Mouse (Mus musculus) forebrain, postnatal 0 days (tissue): ENCODE results near the gene Dlg1. TPM values are rescaled to one million over a fixed set of nuclear protein-coding genes. Genes with fewer than 3 reads are reported as not detected.

ENCODE experiments used
- ATAC-seq: fragments of 200-750 bp; cut with Nextera tagmentation; 2 replicates; pipeline ENCODE4 v1.8.0; 2017; ENCODE audit warnings: mild to moderate bottlenecking, moderate library complexity
- DNase-seq: peaks from one replicate; pipeline ENCODE4 v3.0.0-alpha.2; 2015
- H3K27ac ChIP-seq: fragments of 300-500 bp; sonication (generic); 2 replicates; pipeline ENCODE4 v1.5.1; 2014; ENCODE audit warnings: low read depth, mild to moderate bottlenecking, antibody characterized with exemption, low read length, moderate library complexity, mixed read lengths
- H3K27me3 ChIP-seq: fragments of 300-500 bp; sonication (generic); 2 replicates; pipeline ENCODE4 v1.6.1; 2014; ENCODE audit warnings: mild to moderate bottlenecking, low read length, mixed read lengths; ENCODE audit not compliant: insufficient read depth
- H3K36me3 ChIP-seq: fragments of 300-500 bp; sonication (generic); 2 replicates; pipeline ENCODE4 v1.6.1; 2014; ENCODE audit warnings: mild to moderate bottlenecking, moderate library complexity; ENCODE audit not compliant: insufficient read depth
- H3K4me1 ChIP-seq: fragments of 300-500 bp; sonication (generic); 2 replicates; pipeline ENCODE4 v1.6.1; 2014; ENCODE audit warnings: antibody characterized with exemption; ENCODE audit not compliant: insufficient read depth
- H3K4me2 ChIP-seq: fragments of 300-500 bp; sonication (generic); 2 replicates; pipeline ENCODE4 v1.6.1; 2014; ENCODE audit warnings: low read depth, mild to moderate bottlenecking, moderate library complexity
- H3K4me3 ChIP-seq: fragments of 300-500 bp; sonication (generic); 2 replicates; pipeline ENCODE4 v1.5.1; 2014; ENCODE audit warnings: low read depth, low read length, mixed read lengths
- H3K9ac ChIP-seq: fragments of 300-500 bp; sonication (generic); 2 replicates; pipeline ENCODE4 v1.6.1; 2014; ENCODE audit warnings: mild to moderate bottlenecking
- H3K9me3 ChIP-seq: fragments of 300-500 bp; sonication (generic); 2 replicates; pipeline ENCODE4 v1.6.1; 2016; ENCODE audit warnings: low read length
- CTCF ChIP-seq: sonication (generic); IDR thresholded peaks from 2 replicates; pipeline ENCODE4 v1.5.1; 2016; ENCODE audit warnings: antibody characterized with exemption, control low read depth, low read depth
- WGBS: fragments of 180-500 bp; shearing (Covaris S2); extraction: QIAGEN DNeasy Blood & Tissue Kit; methylation state at CpG from one replicate; pipeline ENCODE4 v1.1.7; 2014; 5-methylcytosine and 5-hydroxymethylcytosine counted together
- polyA plus RNA-seq: library from polyadenylated mRNA; unstranded; fragments of >200 nt; fragmentation: Nextera tagmentation; extraction: Ambion mirVana; gene quantifications from 2 replicates; pipeline ENCODE4 v1.2.1, GENCODE M21; 2015
- total RNA-seq: library from RNA; depleted of rRNA; stranded (reverse); fragments of >200 nt; gene quantifications from 2 replicates; pipeline ENCODE4 v1.2.3, GENCODE M21; 2014

Dlg1 gene
- total and polyA plus RNA-seq, 2 experiments from 2014 or later = 11.3 to 37.7 TPM

DNA sequence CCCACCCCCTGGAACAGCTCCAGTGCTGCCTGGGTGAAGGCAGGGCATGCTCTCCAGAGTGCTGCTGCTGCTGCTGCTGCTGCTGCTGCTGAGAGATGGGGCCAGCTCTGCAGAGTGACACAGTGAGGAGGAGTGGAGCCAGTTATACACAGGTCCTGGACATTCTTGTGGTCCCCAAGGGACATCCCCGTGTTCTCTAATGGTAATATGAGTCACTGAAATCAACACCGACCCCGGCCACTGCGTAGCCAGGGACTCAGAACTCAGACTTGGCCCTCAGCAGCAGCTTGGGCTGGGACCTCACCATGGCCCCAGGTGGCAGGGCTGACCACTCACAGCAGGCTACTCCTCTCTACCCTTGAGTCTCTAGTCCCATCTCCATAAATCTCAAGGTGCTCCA is 21.5 kb upstream of the Dlg1 start:
- H3K4me3 ChIP-seq = no peak overlapping the region
- no peaks in the 10 kb centered on the region for H3K36me3 ChIP-seq
- H3K27me3 ChIP-seq = no peaks in the 10 kb centered on the region
- ATAC-seq (no peak), DNase-seq (no peak)
- TF ChIP-seq CTCF = no peak
- 77% methylated on average over 4 of the region's 4 CpGs for WGBS
- no peaks in the 10 kb centered on the region for H3K4me1 ChIP-seq
- no peak overlapping the region for H3K4me2 ChIP-seq
- H3K9ac ChIP-seq = no peak overlapping the region
- H3K27ac ChIP-seq = no peak overlapping the region
- H3K9me3 ChIP-seq = no peaks in the 10 kb centered on the region

DNA sequence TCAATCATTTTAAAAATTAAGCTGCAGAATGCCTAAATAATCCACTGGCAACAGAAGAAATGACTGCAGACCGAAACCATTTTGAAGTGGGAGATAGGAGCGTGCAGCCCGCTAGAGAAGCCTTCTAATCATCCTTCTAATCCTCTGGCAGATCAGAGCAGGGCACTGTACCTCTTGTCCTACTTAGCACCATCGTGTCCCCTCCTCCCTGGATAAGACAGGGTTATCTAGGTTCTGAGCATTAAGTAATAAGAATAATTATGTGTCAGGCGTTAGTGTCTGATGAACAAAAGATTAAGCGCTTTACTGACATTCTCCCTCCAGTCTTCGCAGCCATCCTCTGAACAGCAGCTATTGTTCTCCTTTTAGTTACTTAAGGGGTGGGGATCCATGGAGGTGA is 16.0 kb upstream of the Dlg1 start:
- ATAC-seq (no peak), DNase-seq (no peak)
- no peaks in the 10 kb centered on the region for H3K4me1 ChIP-seq
- TF ChIP-seq CTCF = no peak
- no peak overlapping the region for H3K4me3 ChIP-seq
- no peaks in the 10 kb centered on the region for H3K27me3 ChIP-seq
- H3K27ac ChIP-seq = no peak overlapping the region; the same call in 1 of the 2 replicates
- H3K36me3 ChIP-seq = no peaks in the 10 kb centered on the region
- WGBS = 55% methylated on average over 7 of the region's 7 CpGs
- H3K4me2 ChIP-seq = no peak overlapping the region
- no peak overlapping the region for H3K9ac ChIP-seq
- H3K9me3 ChIP-seq = no peaks in the 10 kb centered on the region

DNA sequence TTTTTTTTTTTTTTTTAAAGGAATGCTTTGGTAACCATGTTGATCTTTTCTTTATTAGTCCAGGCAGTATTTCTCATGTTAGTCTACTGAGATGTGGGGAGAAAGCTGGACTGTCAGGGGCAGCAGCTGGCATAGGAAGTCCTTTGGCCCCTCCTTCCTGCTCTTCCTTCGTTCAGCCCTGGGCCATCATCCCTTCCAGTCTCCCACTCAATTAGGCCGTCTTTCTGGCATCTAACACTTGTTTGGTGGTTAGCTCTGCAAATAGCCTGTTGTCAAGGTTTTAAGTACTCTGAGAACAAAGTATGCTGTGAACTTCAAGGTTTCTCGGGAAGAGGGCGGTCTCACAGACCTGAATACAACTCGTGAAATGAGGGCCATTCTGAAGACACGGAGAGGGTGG is 12.5 kb upstream of the Dlg1 start:
- H3K4me1 ChIP-seq = no peaks in the 10 kb centered on the region
- no peaks in the 10 kb centered on the region for H3K9me3 ChIP-seq
- ATAC-seq (0 out of 2 replicates have a peak, but pooled peaks have one; percentile 32), DNase-seq (no peak)
- H3K4me3 ChIP-seq = no peak overlapping the region
- no peak overlapping the region for H3K4me2 ChIP-seq
- 17% methylated on average over 6 of the region's 6 CpGs for WGBS
- H3K36me3 ChIP-seq = no peaks in the 10 kb centered on the region
- no peak overlapping the region for H3K27ac ChIP-seq
- no peak overlapping the region for H3K9ac ChIP-seq
- no peaks in the 10 kb centered on the region for H3K27me3 ChIP-seq
- TF ChIP-seq CTCF = no peak

DNA sequence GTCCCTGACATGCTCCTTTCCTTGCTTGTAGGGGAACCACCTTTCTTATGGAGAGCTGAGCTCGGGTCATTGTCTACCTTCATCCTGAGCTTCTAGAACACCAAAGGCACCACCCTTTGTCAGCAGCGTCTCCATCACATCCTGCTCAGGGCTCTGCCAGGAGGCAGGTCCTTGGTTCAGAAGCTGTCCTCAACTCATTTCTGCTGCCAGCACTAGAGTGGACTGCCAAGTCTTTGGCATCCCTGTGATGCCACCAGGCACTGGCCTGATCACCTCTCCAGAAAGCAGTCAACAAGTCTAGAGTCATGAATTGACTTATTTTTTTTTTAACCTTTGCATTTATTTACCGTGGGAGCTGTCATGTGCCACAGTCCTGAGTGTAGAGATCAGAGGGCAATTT is 11.7 kb upstream of the Dlg1 start:
- DNase-seq (no peak), ATAC-seq (no peak)
- H3K4me3 ChIP-seq = no peak overlapping the region
- H3K4me2 ChIP-seq = no peak overlapping the region
- 74% methylated on average over 3 of the region's 3 CpGs for WGBS
- H3K36me3 ChIP-seq = no peaks in the 10 kb centered on the region
- H3K27ac ChIP-seq = no peak overlapping the region
- no peak for TF ChIP-seq CTCF
- H3K27me3 ChIP-seq = no peaks in the 10 kb centered on the region
- H3K9ac ChIP-seq = no peak overlapping the region
- no peaks in the 10 kb centered on the region for H3K4me1 ChIP-seq
- H3K9me3 ChIP-seq = no peaks in the 10 kb centered on the region

DNA sequence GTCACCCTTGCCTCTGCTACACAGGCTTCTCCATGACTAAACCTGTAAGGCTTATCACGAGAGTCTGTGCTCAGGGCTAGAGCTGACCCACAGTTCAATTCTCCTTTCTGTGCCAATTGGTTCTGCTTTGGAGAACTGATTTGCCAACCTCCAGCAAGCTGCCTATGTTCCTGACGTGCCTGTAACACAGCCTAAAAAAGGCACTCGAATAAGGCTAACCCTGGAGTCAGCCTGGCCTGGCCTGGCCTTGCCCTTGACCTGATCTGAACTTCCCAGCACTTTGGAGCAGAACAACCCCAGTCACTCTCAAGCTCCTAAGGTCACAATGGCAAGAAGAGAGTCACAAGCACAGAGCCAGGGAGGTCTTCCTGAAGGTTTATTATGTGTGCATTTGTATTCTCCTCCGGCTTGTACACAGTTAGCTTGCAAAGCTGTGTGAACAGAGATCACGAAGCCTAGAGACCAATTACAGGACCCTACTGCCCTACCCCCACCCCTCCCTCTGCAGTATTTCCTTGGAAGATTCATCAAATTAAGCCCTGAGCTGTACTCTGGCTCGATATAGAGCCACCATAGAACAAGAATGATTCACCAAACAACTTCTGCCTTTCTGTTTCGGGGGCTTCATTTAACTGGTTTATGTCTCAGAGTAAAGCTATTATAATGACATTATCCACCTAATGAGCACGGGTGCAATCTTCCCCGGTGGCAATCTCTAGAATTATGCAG is 11.0 kb upstream of the Dlg1 start:
- DNase-seq = no peak
- Histone ChIP-seq H3K9ac (no peak overlapping the region), H3K36me3 (no peaks in the 10 kb centered on the region), H3K27ac (no peak overlapping the region), H3K4me1 (no peaks in the 10 kb centered on the region), H3K4me2 (no peak overlapping the region), H3K27me3 (no peaks in the 10 kb centered on the region), H3K9me3 (no peaks in the 10 kb centered on the region), H3K4me3 (no peak overlapping the region)
- WGBS = 42% methylated on average over 9 of the region's 9 CpGs
- TF ChIP-seq CTCF = no peak
- no peak for ATAC-seq

DNA sequence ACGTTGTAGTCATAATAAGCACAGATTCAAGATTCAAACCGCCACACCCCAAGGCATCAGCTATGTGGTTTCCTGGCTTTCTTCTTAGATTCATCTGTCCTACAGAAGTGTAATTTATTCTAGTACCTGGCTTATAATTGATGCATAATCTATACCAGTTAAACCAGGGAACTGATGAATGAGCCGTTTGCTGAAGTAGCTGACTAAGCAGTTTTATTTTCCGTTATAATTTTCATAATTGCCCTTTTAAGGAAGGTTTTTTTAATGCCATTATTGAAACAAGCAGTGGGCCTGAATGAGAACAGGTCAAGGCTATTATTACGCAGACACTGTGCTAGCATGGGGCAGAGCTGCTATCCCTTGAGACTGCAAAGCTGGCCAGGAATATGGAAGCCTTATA is 9.6 kb upstream of the Dlg1 start:
- no peaks in the 10 kb centered on the region for H3K36me3 ChIP-seq
- no peak for TF ChIP-seq CTCF

DNA sequence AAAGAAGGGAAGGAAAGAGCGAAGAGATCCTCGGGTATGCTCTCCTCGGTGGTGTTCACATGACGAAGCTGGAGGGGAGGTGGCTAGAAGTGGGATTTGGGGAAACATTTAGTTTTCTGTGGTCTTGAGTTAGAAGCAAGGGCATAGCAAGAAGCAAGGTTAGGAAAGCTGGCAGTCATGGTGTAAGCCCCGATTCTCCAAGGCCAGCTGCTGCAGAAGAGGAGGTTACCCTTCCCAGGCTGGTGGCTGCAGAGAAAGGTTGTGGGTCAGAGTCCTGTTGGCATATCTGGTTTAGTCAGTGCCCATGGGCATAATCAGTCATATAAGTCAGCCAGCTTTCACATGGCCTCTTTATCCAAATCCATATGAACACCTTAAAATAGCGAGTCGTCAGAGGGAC is 9.2 kb upstream of the Dlg1 start:
- DNase-seq (no peak), ATAC-seq (no peak)
- 71% methylated on average over 7 of the region's 7 CpGs for WGBS
- H3K36me3 ChIP-seq = no peaks in the 10 kb centered on the region
- no peak overlapping the region for H3K9ac ChIP-seq
- H3K9me3 ChIP-seq = no peaks in the 10 kb centered on the region
- no peaks in the 10 kb centered on the region for H3K27me3 ChIP-seq
- H3K4me1 ChIP-seq = no peaks in the 10 kb centered on the region
- TF ChIP-seq CTCF = no peak
- H3K27ac ChIP-seq = no peak overlapping the region
- H3K4me2 ChIP-seq = no peak overlapping the region
- no peak overlapping the region for H3K4me3 ChIP-seq

More for the DNA sequence above, 9.6 kb upstream of the Dlg1 start:
- Histone ChIP-seq H3K9ac (no peak overlapping the region), H3K4me2 (no peak overlapping the region), H3K27me3 (no peaks in the 10 kb centered on the region), H3K4me3 (no peak overlapping the region), H3K4me1 (no peaks in the 10 kb centered on the region), H3K27ac (no peak overlapping the region), H3K9me3 (no peaks in the 10 kb centered on the region)
- DNase-seq (no peak), ATAC-seq (no peak)
- 49% methylated on average over 5 of the region's 5 CpGs for WGBS
